In genomic region chr15:102746488-102747285, GRCm38 (mm10) we compare ENCODE assay signal across 8 mouse cellular contexts. TPM values are rescaled to one million over a fixed set of nuclear protein-coding genes. Genes with fewer than 3 reads are reported as not detected.
A peak's percentile ranks its signal among the peaks of the same experiment; 100 is the strongest.
DNase-seq lines count a peak whose midpoint lies in the region; ATAC-seq and TF ChIP-seq lines count a peak whose summit lies in the region.

No protein-coding gene starts in this region.

- DNase-seq in B cell, adult 2 months, result peak; percentile 46 to 49
- DNase-seq in Muller cell, postnatal 12 days (ENCODE audit: inconsistent ontology term), result peak; percentile 95
- DNase-seq in gastrocnemius, postnatal 36 days, result peak; percentile 17 to 54
- peak; percentile 45 for DNase-seq in ovary, postnatal 14 days (ENCODE audit: low spot score)
- no peak for DNase-seq in urinary bladder, postnatal 36 days (ENCODE audit: low spot score in 2 of 2)

- WGBS in intestine, postnatal 0 days, result 1% methylated on average over 71 of the region's 75 CpGs
- whole genome bisulfite sequencing in liver, embryonic 12.5 days (ENCODE audit: insufficient replicate concordance), result under 1% methylated on average over 75 of the region's 75 CpGs

- intact Hi-C loops in gastrocnemius, postnatal 36 days (cut with DNase I), result no loop called here

- H3K27me3 ChIP-seq in intestine, postnatal 0 days (replicated peaks; ENCODE audit: control insufficient read depth, insufficient read depth, low read length), result peaks cover 77% of the 10 kb centered on the region
- peaks cover 98% of the 10 kb centered on the region for H3K27me3 ChIP-seq in liver, embryonic 12.5 days (replicated peaks)

- peaks cover 7% of the 10 kb centered on the region; the same call in 1 of the 2 replicates for H3K4me1 ChIP-seq in cortical plate, adult 2 months (ENCODE audit: control insufficient read depth, insufficient read depth, low read length)
- H3K4me1 ChIP-seq in intestine, postnatal 0 days (replicated peaks; ENCODE audit: control insufficient read depth, insufficient read depth, low read length), result no peaks in the 10 kb centered on the region
- no peaks in the 10 kb centered on the region for H3K4me1 ChIP-seq in liver, embryonic 12.5 days

- no peaks in the 10 kb centered on the region for H3K9me3 ChIP-seq in intestine, postnatal 0 days (ENCODE audit: control insufficient read depth)
- H3K9me3 ChIP-seq in liver, embryonic 12.5 days (replicated peaks), result no peaks in the 10 kb centered on the region

- H3K9ac ChIP-seq in intestine, postnatal 0 days (ENCODE audit: low read depth, low read length), result no peak overlapping the region; the same call in 1 of the 2 replicates
- H3K9ac ChIP-seq in liver, embryonic 12.5 days, result no peak overlapping the region

- peak overlapping the region; percentile 94 for H3K27ac ChIP-seq in cortical plate, adult 2 months (ENCODE audit: insufficient read depth, low read length)
- no peak overlapping the region for H3K27ac ChIP-seq in intestine, postnatal 0 days (ENCODE audit: low read depth, low read length)
- H3K27ac ChIP-seq in liver, embryonic 12.5 days, result no peak overlapping the region

- no peak for TF ChIP-seq CTCF in cortical plate, adult 2 months (IDR thresholded peaks at IDR 0.05; ENCODE audit: extremely low read depth, insufficient read depth, low read length)
- no peak for TF ChIP-seq CTCF in intestine, postnatal 0 days (IDR thresholded peaks at IDR 0.05; ENCODE audit: low read depth)

- ATAC-seq in intestine, postnatal 0 days, result no peak
- no peak for ATAC-seq in liver, embryonic 12.5 days

- no peaks in the 10 kb centered on the region for H3K36me3 ChIP-seq in intestine, postnatal 0 days (ENCODE audit: control insufficient read depth, insufficient read depth)
- H3K36me3 ChIP-seq in liver, embryonic 12.5 days, result no peaks in the 10 kb centered on the region

- peak overlapping the region; percentile 69 for H3K4me2 ChIP-seq in intestine, postnatal 0 days (replicated peaks; ENCODE audit: low read depth)
- peak overlapping the region; percentile 60 for H3K4me2 ChIP-seq in liver, embryonic 12.5 days

- H3K4me3 ChIP-seq in cortical plate, adult 2 months (ENCODE audit: insufficient read depth, low read length), result peak overlapping the region; percentile 38
- peak overlapping the region; percentile 44 for H3K4me3 ChIP-seq in intestine, postnatal 0 days (ENCODE audit: low read depth, low read length)
- peak overlapping the region; percentile 36 for H3K4me3 ChIP-seq in liver, embryonic 12.5 days

- TF ChIP-seq POLR2A in cortical plate, adult 2 months (IDR thresholded peaks at IDR 0.05; ENCODE audit: extremely low read depth, insufficient read depth, low read length), result peak; percentile 66; the same call in 1 of the 2 replicates

RNA-seq across cellular contexts. Expression of gene Calcoco1, which starts 24.7 kb away (rescaled TPM):
- polyA plus RNA-seq in cortical plate, adult 2 months (2012; rRNA removed), result 62.5 and 67.0 TPM in 2 replicates
- total RNA-seq in gastrocnemius, postnatal 36 days (2021), result 10 to 100 TPM; 57.9 to 72.7 TPM
- polyA plus RNA-seq in intestine, postnatal 0 days (2015; fragmentation: Nextera tagmentation; extraction: Ambion mirVana), result 14.2 and 14.4 TPM in 2 replicates
- 8.7 and 10.3 TPM in 2 replicates for polyA plus RNA-seq in liver, embryonic 12.5 days (2016; fragmentation: Nextera tagmentation; extraction: Ambion mirVana)

Comparison
In these comparisons a context has a peak if more than half of its experiments do, and no peak if none do; other contexts are left out.
1. DNase-seq: peak in B cell, adult 2 months (2 of 2), Muller cell, postnatal 12 days (single experiment), gastrocnemius, postnatal 36 days (2 of 2) and ovary, postnatal 14 days (single experiment); none in urinary bladder, postnatal 36 days (0 of 2).
2. Peak in every context shown above with its lines, with median percentiles within 50 percentile points of each other: H3K4me3 ChIP-seq.